Mouse (Mus musculus): ENCODE results near the gene Arfgap2.
"Not testable (repeated sequence)": the region's sequence is repeated elsewhere in the genome, so short reads cannot be mapped to it uniquely, and the experiment has no call there.

Gene Arfgap2

DNA sequence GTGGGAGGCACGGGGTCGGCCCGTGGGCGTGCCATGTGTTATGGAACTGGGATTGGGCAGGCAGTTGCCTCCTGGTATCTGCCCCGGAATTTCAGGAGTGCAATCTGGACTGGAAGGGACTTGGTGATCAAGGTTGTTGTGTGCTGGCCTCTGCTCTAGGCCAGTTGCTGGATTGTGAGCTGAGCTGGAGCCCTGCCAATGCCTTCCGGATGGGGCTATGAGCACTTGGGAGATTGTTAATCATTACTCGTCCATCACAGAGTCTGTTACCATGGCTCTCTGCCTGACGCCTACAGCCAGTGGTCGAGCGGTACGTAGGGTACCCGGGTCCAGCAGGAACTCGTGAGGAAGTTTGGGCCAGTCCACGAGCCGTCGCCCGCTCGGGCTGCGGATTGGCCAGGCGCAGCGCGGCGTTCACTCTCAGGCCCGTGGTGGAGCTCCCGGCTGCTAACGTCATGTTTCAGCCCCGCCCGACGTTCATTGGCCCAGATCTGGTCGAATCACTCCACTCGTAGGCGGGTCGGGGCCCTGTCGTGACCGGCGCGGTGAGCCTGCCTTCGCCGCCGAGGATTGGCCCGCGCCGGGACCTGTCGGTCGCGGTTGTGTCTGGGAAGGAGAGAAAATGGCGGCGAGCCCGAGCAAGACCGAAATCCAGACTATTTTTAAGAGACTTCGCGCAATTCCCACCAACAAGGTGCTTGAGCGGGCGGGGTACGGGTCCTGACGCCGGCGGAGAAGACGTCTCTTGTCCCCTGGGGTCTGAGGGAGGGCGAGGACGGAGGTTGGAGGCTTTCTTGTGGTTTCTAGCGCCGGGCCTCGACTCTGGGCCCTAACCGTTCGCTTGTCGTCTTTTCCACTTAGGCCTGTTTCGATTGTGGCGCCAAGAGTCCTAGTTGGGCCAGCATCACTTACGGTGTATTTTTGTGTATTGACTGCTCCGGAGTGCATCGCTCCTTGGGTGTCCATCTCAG lies at the start of gene Arfgap2:
Gene Arfgap2 (plus strand): TSS at position 264 of the 971 bp plus-strand sequence.
- in situ Hi-C loops (cut with MboI, MseI) = no loop called here

DNA sequence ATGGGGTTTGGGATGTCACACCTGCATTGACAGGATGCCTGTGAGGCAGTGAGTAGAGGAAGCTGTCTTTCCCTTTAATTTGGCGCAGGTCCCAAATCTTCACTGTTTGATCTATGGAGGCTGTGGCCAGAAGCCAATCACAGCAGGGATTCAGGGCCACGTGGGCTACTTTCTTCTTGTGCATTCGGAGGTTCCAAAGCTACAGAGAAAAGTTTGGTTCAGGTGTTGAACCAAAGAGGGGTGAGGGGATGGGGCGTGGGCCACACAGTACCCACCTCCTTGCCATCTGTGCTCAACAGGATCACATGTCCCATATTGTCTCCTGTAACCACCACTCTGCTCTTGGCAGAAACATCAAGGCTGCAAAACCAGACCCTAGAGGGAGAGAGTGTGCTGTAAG lies 47.7 kb upstream of the Arfgap2 start:
- in situ Hi-C loops (cut with MboI, MseI) = loop anchor here (10.0 kb wide), 1 partner anchor 1468 kb away; no protein-coding TSS in a partner anchor

DNA sequence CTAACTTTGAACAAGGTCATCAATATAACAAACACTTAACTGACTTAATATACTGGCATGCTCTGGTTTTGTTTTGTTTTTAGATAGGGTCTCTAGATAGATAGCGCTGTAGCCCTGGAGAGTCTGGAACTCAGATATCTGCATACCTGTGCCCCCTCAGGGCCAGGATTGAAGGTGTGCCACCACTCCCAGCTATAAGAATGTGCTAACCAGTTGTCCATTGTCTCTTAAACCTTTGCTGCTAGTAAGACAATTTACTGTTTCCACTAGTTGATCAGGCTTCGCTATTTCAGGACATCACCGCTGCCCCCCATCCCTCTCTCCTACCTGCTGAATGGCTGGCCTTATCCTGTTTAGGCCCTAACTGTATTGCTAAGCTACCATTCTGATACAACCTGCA lies 44.3 kb upstream of the Arfgap2 start:
- in situ Hi-C loops (cut with MboI, MseI) = no loop called here

DNA sequence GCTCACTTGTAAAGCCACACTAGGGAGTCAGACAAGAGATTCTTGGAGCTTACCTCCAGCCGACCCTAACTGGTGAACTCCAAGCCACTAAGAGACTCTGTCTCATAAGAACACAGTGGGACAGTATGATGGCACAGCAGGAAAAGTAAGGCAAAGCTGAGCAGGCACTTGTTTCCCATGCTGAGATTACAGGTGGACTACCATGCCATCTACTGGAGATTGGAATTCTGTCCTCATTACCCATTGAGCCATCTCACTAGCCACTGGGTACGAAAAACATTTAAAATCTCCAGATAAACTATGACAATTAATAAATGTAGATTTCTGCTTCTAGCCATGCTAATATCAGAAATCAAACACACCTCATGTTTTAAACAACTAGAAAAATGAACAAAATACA lies 41.2 kb upstream of the Arfgap2 start:
- in situ Hi-C loops (cut with MboI, MseI) = no loop called here

DNA sequence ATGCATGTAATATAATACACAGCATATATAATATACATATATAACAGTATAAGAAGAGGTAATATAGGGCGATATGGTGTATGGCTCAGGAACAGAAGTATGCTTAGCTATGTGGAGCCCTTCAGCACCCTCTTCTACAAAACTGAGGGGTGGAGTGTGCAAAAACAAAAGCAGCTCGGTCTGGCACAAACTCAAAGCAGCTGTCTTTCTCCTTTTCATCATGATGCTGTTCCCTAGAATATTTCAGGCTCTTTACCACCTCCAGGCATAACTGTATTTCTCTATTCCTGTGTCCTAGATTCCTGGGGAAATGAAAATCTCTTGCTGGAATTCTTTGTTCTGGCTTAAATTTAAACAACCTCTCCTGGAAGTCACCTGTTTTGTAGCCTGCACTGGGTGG lies 35.0 kb upstream of the Arfgap2 start:
- in situ Hi-C loops (cut with MboI, MseI) = no loop called here

DNA sequence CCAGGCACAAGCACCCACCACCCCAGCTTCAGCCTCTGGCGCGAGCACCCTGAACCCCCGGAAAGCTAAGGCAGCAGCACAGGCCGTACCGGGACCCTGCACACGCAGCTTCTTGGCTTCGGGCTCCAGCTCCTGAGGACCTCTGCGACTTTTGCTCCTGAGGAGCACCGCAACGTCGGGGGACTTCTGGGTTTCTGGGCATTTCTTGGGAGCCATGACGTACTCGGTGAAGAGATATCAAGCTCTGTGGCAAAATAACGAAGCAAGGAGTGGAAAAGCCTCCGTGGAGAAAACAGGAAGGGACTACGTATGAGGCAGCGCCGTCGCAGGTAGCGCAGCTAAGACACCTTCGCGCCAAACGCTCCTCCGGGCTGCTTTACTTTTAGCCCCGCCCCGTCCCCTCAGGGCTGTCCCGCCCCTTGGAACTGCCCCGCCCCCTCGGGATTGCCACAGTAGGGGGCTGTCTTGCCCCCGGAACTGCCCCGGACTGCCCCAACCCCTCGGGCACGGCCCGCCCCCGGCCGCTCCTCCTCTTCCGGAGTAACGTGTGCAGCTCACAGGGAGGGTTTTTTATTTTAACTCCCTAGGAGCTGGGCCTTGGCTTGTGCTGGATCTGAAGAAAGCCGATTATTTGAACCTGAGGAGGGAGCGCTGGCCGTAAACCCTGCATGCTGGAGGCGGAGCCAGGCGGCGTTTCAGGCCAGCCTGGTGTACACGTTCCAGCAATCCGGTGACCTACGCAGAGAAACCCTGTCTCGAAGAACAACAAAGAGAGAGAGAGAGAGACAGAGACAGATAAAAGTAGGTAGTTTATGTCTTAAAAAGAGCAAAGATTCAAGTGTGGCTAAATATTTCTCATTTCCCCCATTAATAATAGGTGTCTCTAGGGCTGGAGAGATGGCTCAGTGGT lies 27.9 kb upstream of the Arfgap2 start, which contains the start of gene Ddb2:
Gene Ddb2 (minus strand): TSS at position 382 of the 910 bp plus-strand sequence.
- in situ Hi-C loops (cut with MboI, MseI) = no loop called here

DNA sequence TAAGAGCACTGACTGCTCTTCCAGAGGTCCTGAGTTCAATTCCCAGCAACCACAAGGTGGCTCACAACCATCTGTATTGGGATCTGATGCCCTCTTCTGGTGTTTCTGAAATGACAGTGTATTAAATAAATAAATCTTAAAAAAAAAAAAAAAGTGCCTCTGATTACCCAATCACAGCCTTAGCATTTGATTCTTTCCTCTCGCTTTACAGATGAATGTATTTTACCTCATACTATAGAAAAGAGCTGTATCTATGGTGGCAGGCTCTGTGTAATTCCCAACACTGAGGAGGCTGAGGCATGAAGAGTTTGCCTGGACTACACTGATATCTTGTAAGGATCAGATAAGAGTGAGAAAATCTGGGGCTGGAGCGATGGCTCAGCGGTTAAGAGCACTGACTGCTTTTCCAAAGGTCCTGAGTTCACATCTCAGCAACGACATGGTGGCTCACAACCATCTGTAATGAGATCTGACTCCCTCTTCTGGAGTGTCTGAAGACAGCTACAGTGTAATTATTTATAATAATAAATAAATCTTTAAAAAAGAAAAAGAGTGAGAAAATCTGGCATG lies 27.2 kb upstream of the Arfgap2 start:
- in situ Hi-C loops (cut with MboI, MseI) = not testable (repeated sequence)

DNA sequence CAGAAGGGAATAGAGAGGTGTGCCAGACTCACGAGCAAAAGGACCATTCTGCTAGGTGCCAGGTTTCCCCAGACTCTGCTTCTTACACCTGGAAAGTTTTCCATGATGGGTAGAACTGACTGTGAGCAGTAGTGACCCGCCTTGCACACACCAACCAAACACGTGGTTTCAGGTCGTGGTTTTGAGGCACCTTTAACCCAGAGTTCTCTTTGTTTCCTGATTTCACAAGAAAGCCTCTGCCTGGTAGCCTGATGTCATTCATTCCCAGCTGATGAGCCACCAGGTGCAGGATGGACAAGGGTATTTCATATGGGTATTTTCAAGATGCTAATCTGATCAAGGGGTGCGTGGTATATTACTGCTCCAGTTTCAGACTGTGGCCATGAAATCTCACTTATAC lies 22.2 kb upstream of the Arfgap2 start:
- in situ Hi-C loops (cut with MboI, MseI) = no loop called here

DNA sequence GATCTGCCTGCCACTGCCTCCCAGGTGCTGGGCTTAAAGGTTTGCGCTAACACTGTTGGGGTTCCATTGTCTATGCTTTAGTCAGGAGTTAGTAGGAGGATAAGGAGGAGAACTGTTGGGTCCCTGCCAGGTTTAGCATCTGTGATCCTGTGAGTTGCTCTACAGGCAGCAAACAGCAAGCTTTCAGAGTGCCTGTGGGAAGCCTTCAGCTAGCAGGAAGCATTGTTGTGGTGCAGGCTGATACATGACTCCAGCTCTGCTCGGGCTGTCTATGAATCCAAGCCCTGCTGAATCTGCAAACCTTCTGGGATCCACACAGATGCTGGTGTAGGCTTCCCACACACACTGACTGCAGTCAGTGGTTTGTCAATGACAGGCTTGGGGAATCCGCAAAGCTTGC lies 21.4 kb upstream of the Arfgap2 start:
- in situ Hi-C loops (cut with MboI, MseI) = no loop called here

DNA sequence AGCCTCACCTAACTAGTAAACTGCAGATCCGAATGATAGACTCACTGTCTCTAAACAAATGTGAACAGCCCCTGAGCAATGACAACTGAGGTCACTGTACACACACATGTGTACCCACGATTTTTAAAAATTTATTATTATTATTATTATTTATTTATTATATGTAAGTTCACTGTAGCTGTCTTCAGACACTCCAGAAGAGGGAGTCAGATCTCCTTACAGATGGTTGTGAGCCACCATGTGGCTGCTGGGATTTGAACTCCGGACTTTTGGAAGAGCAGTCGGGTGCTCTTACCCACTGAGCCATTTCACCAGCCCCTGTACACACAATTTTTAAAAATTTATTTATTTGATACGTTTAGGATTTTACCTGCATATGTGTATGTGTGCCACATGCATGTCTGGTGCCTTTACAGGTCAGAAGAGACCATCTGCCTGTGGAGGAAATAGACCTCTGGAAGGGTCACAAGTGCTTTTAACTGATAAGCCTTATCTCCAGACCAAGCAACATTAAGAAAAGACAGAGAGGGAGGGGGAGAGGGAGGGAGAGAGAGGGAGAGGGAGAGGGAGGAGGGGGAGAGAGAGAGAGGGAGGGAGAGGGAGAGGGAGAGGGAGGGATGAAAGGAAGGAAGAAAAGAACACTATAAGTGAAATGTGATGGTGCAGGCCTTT lies 20.1 kb upstream of the Arfgap2 start:
- in situ Hi-C loops (cut with MboI, MseI) = no loop called here

DNA sequence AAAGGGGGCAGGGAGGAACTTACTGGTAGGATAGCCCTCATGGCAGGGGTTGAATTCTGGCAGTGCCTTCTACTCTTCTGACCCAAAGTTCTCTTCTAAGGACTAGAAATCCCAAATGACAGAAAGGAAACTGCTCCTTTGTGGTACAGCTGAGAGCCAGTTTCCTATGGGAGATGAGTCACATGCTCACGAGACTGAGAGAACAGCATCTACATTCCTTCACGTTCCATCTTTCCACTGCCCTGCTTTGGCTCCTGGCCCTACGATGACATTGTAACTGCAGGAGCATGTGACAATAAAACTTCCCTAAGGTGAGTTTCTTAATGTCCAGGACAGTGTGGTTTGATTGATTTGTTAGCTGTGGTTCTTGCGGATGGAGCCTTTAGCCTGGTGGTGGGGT lies 16.4 kb upstream of the Arfgap2 start:
- in situ Hi-C loops (cut with MboI, MseI) = no loop called here

DNA sequence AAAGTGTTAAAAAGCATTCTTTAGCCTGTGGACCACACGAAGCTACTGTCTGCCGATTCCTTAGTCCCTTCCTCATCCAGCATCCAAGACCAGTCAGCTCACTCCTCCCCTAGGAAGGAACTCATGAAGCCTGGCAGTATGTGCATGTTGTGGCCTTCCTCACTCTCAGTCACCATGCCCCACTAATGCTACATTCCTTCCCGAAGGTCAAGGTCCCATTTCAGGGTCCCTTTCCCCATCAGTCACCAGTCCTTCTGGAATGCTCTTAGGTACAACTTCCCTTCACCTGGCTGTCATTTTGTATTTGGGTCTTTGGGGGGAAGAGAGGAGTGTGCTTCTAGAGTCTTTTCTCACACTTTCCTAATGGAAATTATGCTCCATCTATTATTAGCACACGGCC lies 12.8 kb upstream of the Arfgap2 start:
- in situ Hi-C loops (cut with MboI, MseI) = no loop called here

DNA sequence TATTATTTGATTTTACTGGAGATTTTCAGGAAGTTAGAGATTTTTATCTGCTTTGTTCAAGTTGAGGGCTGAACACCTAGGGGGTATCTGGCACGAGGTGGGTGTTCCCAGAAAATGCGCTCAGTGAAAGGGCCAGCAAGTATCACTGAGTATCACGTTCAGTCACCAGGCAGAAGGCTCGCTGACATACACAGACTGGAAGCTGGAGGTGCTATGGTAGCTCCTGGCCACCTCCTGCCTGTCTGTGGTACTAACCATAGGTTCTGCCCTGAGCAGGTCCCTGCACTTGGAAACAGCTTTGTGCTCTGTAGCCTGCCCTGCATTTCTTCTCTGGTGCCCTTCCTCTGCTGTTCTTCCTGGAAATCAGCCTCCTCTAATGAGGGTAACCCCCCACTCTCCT lies 12.3 kb upstream of the Arfgap2 start:
- in situ Hi-C loops (cut with MboI, MseI) = no loop called here

DNA sequence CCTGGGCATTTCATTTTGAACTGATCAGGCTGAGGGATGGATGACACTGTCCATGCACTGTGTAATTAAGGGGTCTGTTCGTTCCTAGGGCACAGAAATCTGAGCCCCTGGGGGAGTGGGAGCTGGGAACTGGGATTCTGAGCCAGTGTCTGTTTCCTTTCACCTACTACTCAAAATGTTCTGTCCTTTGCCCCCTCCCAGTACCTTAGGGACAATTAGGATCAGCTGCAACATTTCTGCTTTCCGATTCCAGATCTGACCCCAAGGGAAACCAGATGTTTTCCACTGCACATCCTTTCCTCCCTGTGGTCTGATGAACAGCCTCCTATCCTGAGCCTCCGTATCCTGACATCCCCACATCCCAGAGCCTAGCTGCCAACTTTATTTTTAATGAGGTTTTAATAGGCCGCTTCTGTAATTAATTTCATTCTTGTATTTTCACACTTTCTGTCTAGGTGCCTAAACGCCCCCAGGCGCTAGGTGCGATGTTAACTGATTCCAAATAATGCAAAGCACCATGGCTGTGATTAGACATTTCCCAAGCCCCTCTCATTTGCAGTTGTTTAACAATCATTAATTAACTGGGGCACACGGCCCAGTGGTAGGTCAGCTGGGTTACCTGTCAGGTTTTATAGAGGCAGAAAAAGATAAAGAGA lies 9.9 kb upstream of the Arfgap2 start:
- in situ Hi-C loops (cut with MboI, MseI) = no loop called here

DNA sequence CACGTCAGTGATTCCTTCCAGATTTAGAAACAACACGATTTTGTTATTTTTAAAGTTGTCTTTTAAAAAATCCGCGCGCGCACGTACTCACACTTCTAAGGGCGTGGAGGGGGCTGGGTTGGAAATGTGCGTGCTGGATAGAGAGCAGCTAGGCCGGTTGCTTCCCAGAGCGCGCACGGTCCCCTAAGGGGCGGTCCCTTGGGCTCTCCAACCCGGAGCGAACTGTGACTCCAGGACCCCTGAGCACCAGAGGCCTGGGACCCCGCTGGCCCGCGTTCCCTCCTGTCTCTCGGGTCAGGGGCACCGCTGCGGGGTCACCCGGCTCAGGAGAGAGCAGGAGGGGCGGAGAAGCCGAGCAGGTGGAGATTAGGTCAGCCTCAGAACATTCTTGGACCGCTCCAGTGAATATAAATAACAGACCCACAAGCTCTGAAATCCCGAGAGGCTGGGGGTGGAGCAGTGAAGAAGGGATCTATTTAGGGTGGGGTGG lies 9.1 kb upstream of the Arfgap2 start, which contains the start of gene Pacsin3:
Gene Pacsin3 (plus strand): TSS at position 294 of the 490 bp plus-strand sequence.
- in situ Hi-C loops (cut with MboI, MseI) = no loop called here

DNA sequence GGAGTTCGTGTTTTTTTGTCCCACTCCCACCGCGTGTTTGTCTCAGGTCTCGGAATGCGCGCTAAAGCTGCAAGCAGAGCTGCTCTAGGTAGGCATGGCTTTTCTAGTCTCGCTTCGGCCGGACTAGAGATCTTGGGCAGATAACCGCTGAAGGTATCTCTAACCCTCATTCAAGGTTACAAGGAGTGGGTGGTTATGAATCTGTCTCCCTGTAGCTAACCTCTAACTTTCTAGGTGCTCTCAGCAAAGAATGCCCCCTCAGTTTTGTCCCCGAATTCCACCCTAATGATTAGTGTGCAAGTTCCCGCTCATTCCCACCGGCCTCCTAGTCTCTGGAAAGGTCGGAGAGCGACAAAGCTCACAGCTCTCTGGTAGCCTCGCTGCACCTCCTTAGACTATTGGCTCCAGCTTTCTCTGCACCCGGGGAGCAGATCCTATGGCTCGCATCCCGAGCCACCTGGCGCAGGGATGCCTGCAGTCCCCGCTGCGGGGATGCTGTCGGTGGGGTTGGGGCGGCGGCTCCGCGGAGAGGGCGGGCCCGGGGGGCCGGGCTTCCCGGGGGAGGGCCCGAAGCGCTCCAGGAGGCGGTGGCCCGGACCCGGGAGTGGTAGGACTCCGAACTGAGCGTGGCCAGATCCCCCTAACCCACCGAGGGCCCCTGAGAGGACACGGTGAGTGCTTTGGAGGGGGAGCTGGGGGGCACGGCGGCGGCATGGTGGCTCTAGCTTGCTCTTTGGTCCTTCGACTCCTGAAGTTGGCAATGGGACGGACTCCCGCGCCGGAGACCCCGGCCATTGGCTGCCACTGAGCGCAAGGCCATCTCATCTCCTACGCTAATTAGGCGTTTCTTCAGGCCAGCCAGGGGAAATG lies 8.3 kb upstream of the Arfgap2 start:
- in situ Hi-C loops (cut with MboI, MseI) = no loop called here

DNA sequence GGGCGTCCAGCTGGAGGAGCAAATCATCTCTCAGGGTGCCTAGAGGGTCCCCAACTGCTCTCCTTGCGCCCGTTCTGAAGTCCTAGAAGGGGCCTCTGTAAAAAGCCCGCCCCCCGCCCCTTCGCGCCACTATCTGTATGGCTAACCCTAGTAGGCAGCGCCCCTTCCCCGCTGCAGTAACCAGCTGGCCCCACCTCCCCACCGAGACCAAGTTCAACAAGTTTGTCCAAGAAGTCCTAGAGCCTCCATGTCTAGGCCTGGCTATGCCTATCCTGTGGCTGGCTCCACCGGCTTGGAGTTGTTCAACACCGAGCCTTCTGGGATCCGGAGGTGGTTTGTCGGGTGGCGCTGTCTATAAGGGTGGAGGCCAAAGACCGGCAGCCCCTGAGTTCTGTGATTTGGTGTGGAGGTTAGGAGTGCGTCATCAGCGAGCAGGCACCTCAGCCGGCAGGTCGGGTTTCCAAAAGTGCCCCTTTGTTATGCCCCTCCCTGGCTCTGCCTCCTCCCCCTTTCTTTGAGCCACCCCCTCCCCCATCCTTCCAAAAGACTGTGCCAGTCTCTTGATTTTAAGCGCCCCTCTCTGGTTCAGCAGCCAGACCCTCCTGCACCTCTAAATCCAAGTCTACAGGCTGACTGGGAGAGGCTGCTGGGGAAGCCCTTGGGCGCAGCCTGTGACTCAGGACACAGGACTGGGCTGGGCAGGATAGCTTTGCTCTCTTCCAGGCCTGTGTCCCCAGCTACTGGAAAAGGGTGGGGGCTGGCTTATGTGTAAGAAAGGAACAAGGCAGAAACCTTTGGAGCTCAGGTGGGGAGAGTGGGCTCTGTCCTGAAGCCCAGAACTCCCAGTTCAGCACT lies 7.4 kb upstream of the Arfgap2 start:
- in situ Hi-C loops (cut with MboI, MseI) = no loop called here

DNA sequence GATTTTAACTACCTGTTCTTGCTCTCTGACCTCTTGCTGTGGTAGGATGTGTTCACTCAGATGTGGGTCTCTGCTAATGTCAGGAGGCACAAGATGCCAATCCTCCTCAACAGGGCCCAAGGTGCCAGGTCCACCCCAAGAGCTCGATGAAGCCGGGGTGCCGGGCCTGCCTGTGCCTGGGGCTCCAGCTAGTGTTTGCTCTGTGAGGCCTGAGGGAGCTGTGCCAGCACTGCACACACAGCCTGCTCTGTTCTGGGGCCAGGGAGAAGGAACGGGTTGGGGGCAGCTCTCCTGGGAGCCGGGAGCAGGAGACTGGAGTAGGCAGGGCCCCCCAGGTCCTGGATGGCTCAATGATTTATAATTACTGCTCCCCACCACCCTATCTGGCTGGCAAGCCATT lies 6.7 kb upstream of the Arfgap2 start:
- in situ Hi-C loops (cut with MboI, MseI) = no loop called here

DNA sequence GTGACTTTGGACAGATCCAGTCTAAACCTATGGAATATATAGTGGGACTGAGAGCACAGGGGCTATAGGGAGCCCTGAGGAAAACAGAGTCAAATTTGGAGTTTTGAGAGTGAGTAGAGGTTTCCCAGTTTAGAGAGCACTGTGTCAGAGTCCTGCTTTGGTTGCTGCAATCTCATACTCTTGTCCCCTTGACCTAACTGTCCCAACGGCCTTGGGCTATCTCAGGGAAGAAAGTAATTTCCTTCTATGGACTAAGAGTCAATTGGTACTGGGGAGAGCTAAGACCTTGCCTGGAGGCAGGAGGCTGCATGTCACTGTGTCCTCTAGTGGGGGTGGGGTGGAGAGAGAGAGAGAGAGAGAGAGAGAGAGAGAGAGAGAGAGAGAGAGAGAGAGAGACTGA lies 5.9 kb upstream of the Arfgap2 start:
- in situ Hi-C loops (cut with MboI, MseI) = no loop called here
